Mouse (Mus musculus): ENCODE data around the gene Cep135.

DNA sequence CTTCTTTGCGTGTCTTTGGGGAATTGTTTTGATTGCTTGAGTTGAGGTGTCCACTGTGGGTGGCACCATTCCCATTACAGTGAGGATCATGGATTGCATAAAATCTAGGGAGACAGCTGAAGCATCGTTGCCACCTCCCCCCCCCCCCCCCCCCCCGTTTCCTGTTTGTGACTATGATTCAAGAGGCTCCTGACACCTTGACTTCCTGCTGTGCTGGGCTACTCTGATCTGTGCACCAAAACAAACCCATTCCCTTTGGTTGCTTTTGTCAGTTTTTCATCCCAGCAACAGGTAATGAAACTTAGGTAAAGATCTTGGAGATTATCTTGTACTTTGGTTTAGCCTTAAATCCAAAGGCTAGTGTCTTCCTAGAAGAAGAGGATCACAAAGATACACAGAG, 92.5 kb downstream of the Cep135 start:
- TF ChIP-seq CTCF (IDR thresholded peaks at IDR 0.05; ENCODE audit: low read depth, low read length) (no peak), POLR2A (IDR thresholded peaks at IDR 0.05; ENCODE audit: insufficient read depth, low read length) (no peak), EP300 (IDR thresholded peaks at IDR 0.05; ENCODE audit: insufficient read depth, low read depth, low read length) (no peak)

Data from ES-Bruce4 (cell line).